Mouse (Mus musculus) kidney, adult 2 months (tissue): ENCODE data around the gene Hnrnpa2b1.

ENCODE experiments used
- CTCF ChIP-seq: fragments of 200-500 bp; conservative IDR thresholded peaks from 2 replicates; pipeline ENCODE4 v1.5.1; 2011; ENCODE audit warnings: low read depth, mild to moderate bottlenecking, control low read depth, low read length, moderate library complexity, mixed read lengths; ENCODE audit not compliant: insufficient read depth, insufficient read length
- POLR2A ChIP-seq: fragments of 200-500 bp; IDR thresholded peaks from one replicate; pipeline ENCODE4 v1.6.1; 2011; ENCODE audit warnings: low read depth, low read length, control low read depth

DNA sequence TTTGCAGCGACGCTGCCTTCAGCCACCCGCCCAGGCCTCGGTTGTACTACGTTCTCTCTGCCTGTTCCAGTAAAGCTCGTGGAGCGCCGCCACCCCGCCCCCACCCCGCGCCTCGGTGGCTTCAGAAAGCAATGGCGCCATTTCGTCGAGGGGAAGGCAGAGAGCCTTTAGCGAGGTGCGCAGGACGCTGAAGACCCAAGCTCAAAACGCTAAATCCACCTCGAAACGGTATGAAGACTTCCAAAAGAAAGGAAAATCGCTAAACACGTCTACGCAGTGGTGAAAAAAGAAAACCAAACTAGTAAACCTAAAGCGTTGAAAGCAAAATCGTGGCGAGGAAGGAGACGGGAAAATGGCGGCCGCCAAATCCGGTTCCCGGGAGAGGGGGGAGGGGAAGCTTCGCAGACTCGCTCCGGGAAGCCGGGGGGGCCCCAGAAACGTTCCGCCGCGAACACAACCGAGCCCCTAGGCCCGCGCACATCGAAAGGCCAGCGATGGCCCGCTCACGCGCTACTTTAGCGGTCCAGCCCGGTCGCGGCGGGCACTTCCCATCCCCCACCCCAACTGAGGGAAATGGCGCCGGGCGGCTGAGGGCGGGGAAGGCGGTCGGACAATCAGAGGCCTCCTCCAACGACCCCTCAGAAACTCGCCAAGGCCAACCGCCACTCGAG is 668 bp downstream of the Hnrnpa2b1 start:
- TF ChIP-seq CTCF (no peak), POLR2A (no peak)
